9 mouse cellular contexts compared by ENCODE assay signal in the genomic region with DNA sequence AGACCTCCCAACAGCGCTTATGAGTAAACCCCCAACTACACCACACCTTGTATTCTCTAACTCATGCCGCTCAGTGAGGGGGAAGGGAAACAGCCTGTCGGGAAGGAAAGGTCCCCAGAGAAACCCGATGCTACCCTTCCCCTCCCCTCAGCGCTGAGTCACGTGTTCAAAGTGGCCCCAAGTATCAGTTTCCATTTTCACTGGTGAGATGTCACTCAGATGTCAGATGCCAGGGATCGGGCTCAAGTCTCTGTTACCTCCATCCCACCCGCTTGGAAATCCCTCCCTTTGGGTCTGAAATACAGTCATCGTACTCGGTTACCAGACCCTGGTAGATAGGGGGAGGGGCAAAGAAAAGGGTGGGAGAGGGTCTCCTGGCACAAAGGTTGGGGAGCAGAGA. TPM values are rescaled to one million over a fixed set of nuclear protein-coding genes. Genes with fewer than 3 reads are reported as not detected.
DNase-seq lines count a peak whose midpoint lies in the region; ATAC-seq and TF ChIP-seq lines count a peak whose summit lies in the region.
"Had no signal": no experiment of that assay in that cellular context is flagged by ENCODE, and none has a peak within 500 bp of the region (broad histone marks: within the 10 kb centered on the region; RNA-seq: fewer than 3 reads in every experiment).

No protein-coding gene starts in this region.

- no peaks in the 10 kb centered on the region for H3K9me3 ChIP-seq in embryonic facial prominence, embryonic 15.5 days (replicated peaks)
- H3K9me3 ChIP-seq in hindbrain, embryonic 11.5 days (ENCODE audit: control insufficient read depth, low read length), result no peaks in the 10 kb centered on the region
- H3K9me3 ChIP-seq in liver, embryonic 14.5 days (ENCODE audit: control insufficient read depth, low read length), result no peaks in the 10 kb centered on the region

- TF ChIP-seq EP300 in liver, embryonic 14.5 days (IDR thresholded peaks at IDR 0.05; ENCODE audit: low read depth), result no peak

- H3K9ac ChIP-seq in embryonic facial prominence, embryonic 15.5 days, result peak overlapping the region; percentile 86
- peak overlapping the region; percentile 73 for H3K9ac ChIP-seq in hindbrain, embryonic 11.5 days (ENCODE audit: low read depth, low read length)
- H3K9ac ChIP-seq in liver, embryonic 14.5 days (replicated peaks), result peak overlapping the region; percentile 72

- H3K27me3 ChIP-seq in embryonic facial prominence, embryonic 15.5 days, result no peaks in the 10 kb centered on the region
- H3K27me3 ChIP-seq in hindbrain, embryonic 11.5 days (ENCODE audit: control insufficient read depth, insufficient read depth, low read length), result no peaks in the 10 kb centered on the region
- H3K27me3 ChIP-seq in liver, embryonic 14.5 days (ENCODE audit: control insufficient read depth, insufficient read depth, low read length), result no peaks in the 10 kb centered on the region; the same call in 1 of the 2 replicates

- TF ChIP-seq CTCF in liver, embryonic 14.5 days (IDR thresholded peaks at IDR 0.05; ENCODE audit: low read depth), result no peak

- ATAC-seq in embryonic facial prominence, embryonic 15.5 days (ENCODE audit: insufficient number of reproducible peaks, low FRiP score, low TSS enrichment, low read depth), result peak; percentile 51
- peak; percentile 64 for ATAC-seq in hindbrain, embryonic 11.5 days (ENCODE audit: low FRiP score)
- peak; percentile 47 for ATAC-seq in liver, embryonic 14.5 days (ENCODE audit: insufficient read depth)

- H3K4me1 ChIP-seq in embryonic facial prominence, embryonic 15.5 days, result peaks cover 20% of the 10 kb centered on the region
- H3K4me1 ChIP-seq in hindbrain, embryonic 11.5 days (replicated peaks; ENCODE audit: control insufficient read depth, insufficient read depth, low read length), result peaks cover 7% of the 10 kb centered on the region; the same call in 1 of the 2 replicates
- H3K4me1 ChIP-seq in liver, embryonic 14.5 days (replicated peaks; ENCODE audit: control insufficient read depth in 2 of 2, insufficient read depth in 2 of 2, low read length in 1 of 2), result peaks cover 14 to 36% of the 10 kb centered on the region in 2 experiments

- H3K36me3 ChIP-seq in embryonic facial prominence, embryonic 15.5 days, result peaks cover 31% of the 10 kb centered on the region
- H3K36me3 ChIP-seq in hindbrain, embryonic 11.5 days (ENCODE audit: control insufficient read depth, insufficient read depth, low read length), result peaks cover 5% of the 10 kb centered on the region
- H3K36me3 ChIP-seq in liver, embryonic 14.5 days (replicated peaks; ENCODE audit: control insufficient read depth, insufficient read depth, low read depth), result no peaks in the 10 kb centered on the region; the same call in 1 of the 2 replicates

- peak overlapping the region; percentile 80 for H3K4me3 ChIP-seq in embryonic facial prominence, embryonic 15.5 days (replicated peaks)
- peak overlapping the region; percentile 57 for H3K4me3 ChIP-seq in hindbrain, embryonic 11.5 days (ENCODE audit: low read depth, low read length)
- H3K4me3 ChIP-seq in liver, embryonic 14.5 days (ENCODE audit: insufficient read depth in 1 of 2, low read depth in 2 of 2, low read length in 2 of 2), result peak overlapping the region; percentile 66 to 92

- under 1% methylated on average over 10 of the region's 10 CpGs for WGBS in embryonic facial prominence, embryonic 15.5 days
- WGBS in hindbrain, embryonic 11.5 days, result 0% methylated on average over 10 of the region's 10 CpGs
- WGBS in liver, embryonic 14.5 days (ENCODE audit: insufficient replicate concordance), result under 1% methylated on average over 10 of the region's 10 CpGs

- H3K4me2 ChIP-seq in embryonic facial prominence, embryonic 15.5 days (replicated peaks), result peak overlapping the region; percentile 81
- H3K4me2 ChIP-seq in hindbrain, embryonic 11.5 days (replicated peaks; ENCODE audit: low read depth, low read length), result peak overlapping the region; percentile 54
- H3K4me2 ChIP-seq in liver, embryonic 14.5 days (ENCODE audit: low read depth), result peak overlapping the region; percentile 66

- H3K27ac ChIP-seq in embryonic facial prominence, embryonic 15.5 days (replicated peaks), result peak overlapping the region; percentile 94
- H3K27ac ChIP-seq in hindbrain, embryonic 11.5 days (ENCODE audit: low read depth, low read length), result peak overlapping the region; percentile 33
- peak overlapping the region; percentile 46 for H3K27ac ChIP-seq in liver, embryonic 14.5 days

- peak; percentile 36 for DNase-seq in adrenal gland, postnatal 10 days
- no peak for DNase-seq in adrenal gland, adult 8-10 months
- DNase-seq in MN1 (ENCODE audit: low spot score), result peak; percentile 60
- peak; percentile 74 for DNase-seq in hindbrain, embryonic 11.5 days (ENCODE audit: low spot score)
- DNase-seq in liver, embryonic 14.5 days (ENCODE audit: low read depth in 3 of 3, low spot score in 3 of 3), result peak in 2 of 3 experiments; percentile 38 to 39
- peak; percentile 74 for DNase-seq in naive thymus-derived CD4-positive, alpha-beta T cell, adult 2 months (ENCODE audit: low read depth)
- peak; percentile 50 for DNase-seq in yolk sac, embryonic 10.5 days (ENCODE audit: low spot score)

RNA-seq across cellular contexts. Expression of a gene that starts 0.4 kb away (rescaled TPM):
- total RNA-seq in adrenal gland, postnatal 10 days (2021), result 100 to 1,000 TPM; 187 to 228 TPM
- 100 to 1,000 TPM; 169 to 222 (median 210) TPM for total RNA-seq in adrenal gland, adult 8-10 months (2022)
- polyA plus RNA-seq in embryonic facial prominence, embryonic 15.5 days (2015; fragmentation: Nextera tagmentation; extraction: Ambion mirVana), result 931 and 958 TPM in 2 replicates
- 988 and 1,001 TPM in 2 replicates for polyA plus RNA-seq in hindbrain, embryonic 11.5 days (2014; fragmentation: Nextera tagmentation; extraction: Ambion mirVana)
- 169 and 186 TPM in 2 replicates for polyA plus RNA-seq in liver, embryonic 14.5 days (2012; rRNA removed)
- polyA plus RNA-seq in liver, embryonic 14.5 days (2014; fragmentation: Nextera tagmentation; extraction: Ambion mirVana), result 334 and 343 TPM in 2 replicates

RNA-seq across cellular contexts. Expression of a gene that starts 24.1 kb away (rescaled TPM):
- total RNA-seq in adrenal gland, postnatal 10 days (2021), result 100 to 1,000 TPM; 198 to 201 TPM
- total RNA-seq in adrenal gland, adult 8-10 months (2022), result 100 to 1,000 TPM; 175 to 199 (median 191) TPM
- polyA plus RNA-seq in embryonic facial prominence, embryonic 15.5 days (2015; fragmentation: Nextera tagmentation; extraction: Ambion mirVana), result 202 and 212 TPM in 2 replicates
- 176 and 180 TPM in 2 replicates for polyA plus RNA-seq in hindbrain, embryonic 11.5 days (2014; fragmentation: Nextera tagmentation; extraction: Ambion mirVana)
- polyA plus RNA-seq in liver, embryonic 14.5 days (2012; rRNA removed), result 32.1 and 56.9 TPM in 2 replicates
- 75.9 and 96.8 TPM in 2 replicates for polyA plus RNA-seq in liver, embryonic 14.5 days (2014; fragmentation: Nextera tagmentation; extraction: Ambion mirVana)

RNA-seq across cellular contexts. Expression of a gene that starts 39.4 kb away (rescaled TPM):
- total RNA-seq in adrenal gland, postnatal 10 days (2021), result under 1 TPM in 1 of 2 experiments, not detected in 1; 0.42 TPM
- total RNA-seq in adrenal gland, adult 8-10 months (2022), result not detected
- polyA plus RNA-seq in embryonic facial prominence, embryonic 15.5 days (2015; fragmentation: Nextera tagmentation; extraction: Ambion mirVana), result not detected in 2 replicates
- not detected in 2 replicates for polyA plus RNA-seq in hindbrain, embryonic 11.5 days (2014; fragmentation: Nextera tagmentation; extraction: Ambion mirVana)
- not detected in 2 replicates for polyA plus RNA-seq in liver, embryonic 14.5 days (2012; rRNA removed)
- not detected in 2 replicates for polyA plus RNA-seq in liver, embryonic 14.5 days (2014; fragmentation: Nextera tagmentation; extraction: Ambion mirVana)

RNA-seq across cellular contexts. Expression of a gene that starts 42.0 kb away (rescaled TPM):
- total RNA-seq in adrenal gland, postnatal 10 days (2021), result not detected
- total RNA-seq in adrenal gland, adult 8-10 months (2022), result not detected
- 0.07 TPM in 1 of 2 replicates, not detected in the other for polyA plus RNA-seq in embryonic facial prominence, embryonic 15.5 days (2015; fragmentation: Nextera tagmentation; extraction: Ambion mirVana)
- polyA plus RNA-seq in hindbrain, embryonic 11.5 days (2014; fragmentation: Nextera tagmentation; extraction: Ambion mirVana), result not detected in 2 replicates
- not detected in 2 replicates for polyA plus RNA-seq in liver, embryonic 14.5 days (2012; rRNA removed)
- not detected in 2 replicates for polyA plus RNA-seq in liver, embryonic 14.5 days (2014; fragmentation: Nextera tagmentation; extraction: Ambion mirVana)
- total RNA-seq: layer of hippocampus, postnatal 36 days had no signal

RNA-seq across cellular contexts. Expression of a gene that starts 45.6 kb away (rescaled TPM):
- 100 to 1,000 TPM; 140 to 156 TPM for total RNA-seq in adrenal gland, postnatal 10 days (2021)
- 10 to 100 TPM; 23.3 to 100.0 (median 41.1) TPM for total RNA-seq in adrenal gland, adult 8-10 months (2022)
- polyA plus RNA-seq in embryonic facial prominence, embryonic 15.5 days (2015; fragmentation: Nextera tagmentation; extraction: Ambion mirVana), result 72.5 and 73.3 TPM in 2 replicates
- 6.4 and 10.9 TPM in 2 replicates for polyA plus RNA-seq in hindbrain, embryonic 11.5 days (2014; fragmentation: Nextera tagmentation; extraction: Ambion mirVana)
- 2.5 and 2.7 TPM in 2 replicates for polyA plus RNA-seq in liver, embryonic 14.5 days (2012; rRNA removed)
- 3.0 and 3.2 TPM in 2 replicates for polyA plus RNA-seq in liver, embryonic 14.5 days (2014; fragmentation: Nextera tagmentation; extraction: Ambion mirVana)

Comparison
In these comparisons a context has a peak if more than half of its experiments do, and no peak if none do; other contexts are left out.
1. H3K27ac ChIP-seq: peak in every context shown above with its lines; median percentile 94 in embryonic facial prominence, embryonic 15.5 days; 46 in liver, embryonic 14.5 days; 33 in hindbrain, embryonic 11.5 days.